8 mouse cellular contexts compared by ENCODE assay signal in the genomic region with DNA sequence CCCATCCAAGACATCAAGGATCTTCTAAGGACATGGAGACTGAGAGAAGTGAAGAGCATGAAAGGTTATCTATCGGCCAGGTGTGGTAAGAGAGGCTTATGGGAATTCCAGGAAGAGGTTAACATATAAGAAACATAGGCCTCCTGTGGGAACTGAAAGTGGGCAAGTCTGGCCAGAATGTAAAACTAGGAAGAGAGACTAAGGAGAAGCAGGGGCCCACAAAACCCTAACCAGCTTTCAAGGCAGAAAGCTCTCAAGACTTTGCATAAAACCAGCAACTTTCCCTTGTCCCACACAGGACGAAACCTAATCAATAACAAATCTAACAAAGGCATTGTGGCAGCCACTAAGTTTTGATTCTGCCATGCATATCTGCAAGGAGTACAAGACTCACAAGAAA. TPM values are rescaled to one million over a fixed set of nuclear protein-coding genes. Genes with fewer than 3 reads are reported as not detected.
DNase-seq lines count a peak whose midpoint lies in the region; ATAC-seq and TF ChIP-seq lines count a peak whose summit lies in the region.

No protein-coding gene starts in this region.

- no peaks in the 10 kb centered on the region for H3K36me3 ChIP-seq in neural tube, embryonic 11.5 days (ENCODE audit: control insufficient read depth, insufficient read depth, low read length)
- H3K36me3 ChIP-seq in liver, embryonic 13.5 days = peaks cover 5% of the 10 kb centered on the region; the same call in 1 of the 2 replicates

- H3K4me2 ChIP-seq in neural tube, embryonic 11.5 days (ENCODE audit: low read depth) = peak overlapping the region; percentile 90
- peak overlapping the region; percentile 76 for H3K4me2 ChIP-seq in liver, embryonic 13.5 days

- no peak overlapping the region for H3K27ac ChIP-seq in cerebellum, adult 2 months (ENCODE audit: insufficient read depth, low read length)
- H3K27ac ChIP-seq in neural tube, embryonic 11.5 days (ENCODE audit: low read depth, low read length) = no peak overlapping the region
- peak overlapping the region; percentile 43 for H3K27ac ChIP-seq in liver, embryonic 13.5 days

- TF ChIP-seq POLR2A in cerebellum, adult 2 months (IDR thresholded peaks at IDR 0.05; ENCODE audit: borderline replicate concordance, insufficient read depth, low read length) = no peak

- 82% methylated on average over 2 of the region's 2 CpGs for WGBS in cerebellum, adult 2 months
- whole genome bisulfite sequencing in neural tube, embryonic 11.5 days = 80% methylated on average over 2 of the region's 2 CpGs
- 48% methylated on average over 2 of the region's 2 CpGs for WGBS in liver, embryonic 13.5 days (ENCODE audit: insufficient replicate concordance)

- H3K4me1 ChIP-seq in cerebellum, adult 2 months (ENCODE audit: control insufficient read depth, insufficient read depth, low read length) = peaks cover 24% of the 10 kb centered on the region
- peaks cover 14% of the 10 kb centered on the region for H3K4me1 ChIP-seq in neural tube, embryonic 11.5 days (ENCODE audit: control insufficient read depth, insufficient read depth, low read length)
- H3K4me1 ChIP-seq in liver, embryonic 13.5 days (replicated peaks) = peaks cover 71% of the 10 kb centered on the region

- H3K27me3 ChIP-seq in cerebellum, adult 2 months (ENCODE audit: control insufficient read depth, insufficient read depth, low read length) = no peaks in the 10 kb centered on the region
- no peaks in the 10 kb centered on the region for H3K27me3 ChIP-seq in neural tube, embryonic 11.5 days (ENCODE audit: control insufficient read depth, insufficient read depth, low read length)
- no peaks in the 10 kb centered on the region for H3K27me3 ChIP-seq in liver, embryonic 13.5 days

- no peak for ATAC-seq in neural tube, embryonic 11.5 days (ENCODE audit: insufficient read depth, low FRiP score, low TSS enrichment)
- ATAC-seq in liver, embryonic 13.5 days (ENCODE audit: low read depth) = no peak

- H3K4me3 ChIP-seq in cerebellum, adult 2 months (replicated peaks; ENCODE audit: insufficient read depth, low read depth, low read length) = peak overlapping the region; percentile 17
- peak overlapping the region; percentile 80 for H3K4me3 ChIP-seq in neural tube, embryonic 11.5 days (ENCODE audit: low read depth, low read length)
- H3K4me3 ChIP-seq in liver, embryonic 13.5 days (replicated peaks) = peak overlapping the region; percentile 93

- DNase-seq in cerebellum, adult 2 months = no peak
- no peak for DNase-seq in cerebellum, postnatal 25 days
- DNase-seq in neural tube, embryonic 11.5 days (ENCODE audit: low spot score) = no peak
- no peak for DNase-seq in neural tube, embryonic 10.5 days (ENCODE audit: extremely low spot score, low spot score)
- DNase-seq in liver, embryonic 13.5 days = no peak
- DNase-seq in right cerebral cortex, adult 2 months (ENCODE audit: low spot score in 2 of 2) = no peak
- DNase-seq in embryo, embryonic 11 days = no peak
- no peak for DNase-seq in ovary, postnatal 14 days (ENCODE audit: low spot score)

- no peak overlapping the region for H3K9ac ChIP-seq in neural tube, embryonic 11.5 days (ENCODE audit: low read length)
- peak overlapping the region; percentile 97 for H3K9ac ChIP-seq in liver, embryonic 13.5 days

- no peaks in the 10 kb centered on the region for H3K9me3 ChIP-seq in neural tube, embryonic 11.5 days (ENCODE audit: control insufficient read depth, low read length)
- H3K9me3 ChIP-seq in liver, embryonic 13.5 days (replicated peaks) = no peaks in the 10 kb centered on the region

- TF ChIP-seq CTCF in cerebellum, adult 2 months (IDR thresholded peaks at IDR 0.05; ENCODE audit: borderline replicate concordance, insufficient read depth, low read depth, low read length) = no peak

RNA-seq across cellular contexts. Expression of gene Lcmt1, which starts 1.4 kb away (rescaled TPM):
- 77.0 and 81.3 TPM in 2 replicates for polyA plus RNA-seq in cerebellum, adult 2 months (2012; rRNA removed)
- polyA plus RNA-seq in neural tube, embryonic 11.5 days (2014; fragmentation: Nextera tagmentation; extraction: Ambion mirVana) = 63.5 and 69.8 TPM in 2 replicates
- polyA plus RNA-seq in liver, embryonic 13.5 days (2015; fragmentation: Nextera tagmentation; extraction: Ambion mirVana) = 30.6 and 33.7 TPM in 2 replicates

RNA-seq across cellular contexts. Expression of gene Arhgap17, which starts 1.5 kb away (rescaled TPM):
- polyA plus RNA-seq in cerebellum, adult 2 months (2012; rRNA removed) = 21.2 and 24.7 TPM in 2 replicates
- polyA plus RNA-seq in neural tube, embryonic 11.5 days (2014; fragmentation: Nextera tagmentation; extraction: Ambion mirVana) = 28.1 and 32.9 TPM in 2 replicates
- 8.5 and 12.0 TPM in 2 replicates for polyA plus RNA-seq in liver, embryonic 13.5 days (2015; fragmentation: Nextera tagmentation; extraction: Ambion mirVana)

Comparison
In these comparisons a context has a peak if more than half of its experiments do, and no peak if none do; other contexts are left out.
1. H3K4me3 ChIP-seq: peak in every context shown above with its lines; median percentile 93 in liver, embryonic 13.5 days; 80 in neural tube, embryonic 11.5 days; 17 in cerebellum, adult 2 months.